Mouse (Mus musculus) B cell, adult 2 months (primary cell): ENCODE data around the gene Pank4.
A peak's percentile ranks its signal among the peaks of the same experiment; 100 is the strongest.

Source experiments
- DNase-seq, 2 experiments: peaks; one replicate each; pipeline ENCODE4 v3.0.0; 2022

The Pank4 gene

DNA sequence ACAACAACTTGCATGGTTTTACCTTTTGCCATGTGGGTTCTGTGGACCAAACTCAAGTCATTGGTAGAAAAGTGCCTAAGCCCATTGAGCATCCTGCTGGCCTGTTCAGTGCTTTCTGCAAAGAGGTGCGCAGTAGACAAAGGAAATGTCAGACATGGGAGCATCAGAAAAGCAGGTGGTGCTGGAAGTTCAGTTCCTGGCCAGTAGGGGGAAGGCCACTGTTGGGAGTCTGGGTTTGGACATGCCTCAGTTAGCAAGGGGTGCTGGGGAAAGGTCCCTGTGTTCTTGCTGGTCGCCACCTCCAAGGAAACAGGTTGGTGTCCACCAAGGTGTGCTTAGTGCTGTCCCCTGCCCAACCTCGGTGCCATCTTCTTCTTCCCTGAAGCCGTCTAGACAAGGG, 16.2 kb downstream of the Pank4 start:
- DNase-seq: peak in 1 of 2 experiments; percentile 15

- DNase-seq: no peak
These were observed 17.2 kb downstream of the Pank4 start for GRCm38 (mm10) chr4:154981076-154981475.

DNA sequence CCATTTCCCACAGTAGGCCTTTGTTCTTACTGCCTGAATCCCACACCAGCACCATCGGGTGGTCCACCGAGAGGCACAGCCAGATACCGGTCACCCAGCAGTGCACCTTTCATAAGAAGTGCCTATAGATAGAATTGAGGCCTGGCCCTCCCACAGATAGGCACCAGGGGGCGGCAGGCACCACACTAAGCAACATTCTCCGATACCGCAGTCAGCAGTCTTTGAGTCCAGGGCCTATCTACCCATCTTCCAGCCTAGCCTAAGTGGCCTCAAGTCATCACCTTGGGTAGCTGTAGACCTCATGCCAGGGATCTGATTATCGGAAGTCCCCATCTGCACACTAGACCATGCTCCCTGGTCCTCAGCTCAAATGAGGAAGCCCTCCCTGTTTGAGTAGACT, 17.6 kb downstream of the Pank4 start:
- peak; percentile 47 to 49 for DNase-seq

- no peak for DNase-seq
These were observed 18.6 kb downstream of the Pank4 start for GRCm38 (mm10) chr4:154982247-154983120.

- DNase-seq: no peak
These were observed 19.8 kb downstream of the Pank4 start for GRCm38 (mm10) chr4:154983767-154984166.

DNA sequence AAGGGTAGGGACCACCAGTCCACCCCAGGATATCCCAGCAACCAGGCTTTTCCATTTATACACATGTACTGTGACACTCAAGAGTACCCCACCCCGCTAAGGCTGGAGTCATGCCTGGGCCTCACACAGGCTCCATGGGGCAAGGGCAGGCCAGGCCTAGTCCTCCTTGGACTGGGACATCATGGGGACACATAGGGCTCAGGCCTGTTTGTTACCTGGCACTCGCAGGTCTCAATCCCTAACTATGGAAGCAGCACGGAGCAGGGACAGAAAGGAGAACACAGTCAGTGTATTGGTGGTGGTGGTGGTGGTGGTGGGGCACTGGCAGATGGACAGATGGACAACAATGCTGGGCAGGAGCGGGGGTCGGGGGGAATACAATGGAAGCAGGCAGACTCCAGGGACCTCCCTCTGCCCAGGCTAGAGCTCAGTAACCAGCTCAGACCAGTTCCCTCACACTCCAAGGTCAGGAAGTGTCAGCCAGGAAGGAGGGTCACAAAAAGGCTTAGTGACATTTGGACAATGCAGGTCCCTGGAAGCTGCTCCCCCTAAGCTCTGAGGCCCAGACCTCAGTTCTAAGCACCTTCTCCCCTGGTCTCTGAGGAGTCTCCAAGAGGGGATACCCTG, 21.3 kb downstream of the Pank4 start:
- no peak for DNase-seq

GRCm38 (mm10) chr4:154986096-154986495, 22.2 kb downstream of the Pank4 start:
- peak; percentile 80 for DNase-seq

DNA sequence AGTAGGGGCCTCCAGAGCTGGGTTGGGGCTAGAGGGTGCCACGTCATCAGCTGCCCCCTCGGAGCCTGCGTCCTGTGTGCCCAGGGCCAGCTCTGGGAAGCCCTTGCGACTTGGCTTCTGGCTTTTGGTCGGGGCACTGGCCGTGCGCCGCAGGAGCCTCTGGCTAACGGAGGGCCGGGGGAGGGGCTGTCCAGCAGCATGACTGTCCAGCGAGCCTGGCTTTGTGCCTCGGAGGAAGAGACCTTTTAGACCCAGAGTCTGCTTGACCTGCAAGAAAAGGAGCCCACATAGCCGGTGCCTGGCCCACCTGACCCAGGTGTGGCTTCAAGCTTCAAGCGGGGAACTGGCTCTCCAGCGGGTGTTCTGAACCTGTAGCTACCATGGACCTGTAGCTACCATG, 22.8 kb downstream of the Pank4 start:
- no peak for DNase-seq

DNA sequence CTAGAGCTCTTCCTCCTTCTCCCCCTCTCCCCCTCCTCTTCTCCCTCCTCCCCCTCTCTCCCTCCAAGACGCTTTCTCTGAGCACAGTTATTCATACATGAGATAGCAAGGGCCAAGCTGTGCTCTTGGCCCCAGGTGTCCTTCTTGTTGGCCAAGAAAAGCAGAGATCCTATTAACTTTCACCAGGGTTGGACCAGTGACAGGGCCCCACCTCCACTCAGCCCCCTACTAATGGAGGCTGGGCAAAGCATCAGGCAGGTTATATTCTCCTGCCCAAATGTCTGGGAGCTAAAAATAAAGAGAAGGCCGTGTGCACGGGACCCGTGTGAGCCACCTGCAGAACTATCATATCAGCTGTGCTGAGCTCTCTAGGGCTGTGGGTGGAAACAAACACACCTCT, 31.0 kb downstream of the Pank4 start:
- DNase-seq: no peak

DNA sequence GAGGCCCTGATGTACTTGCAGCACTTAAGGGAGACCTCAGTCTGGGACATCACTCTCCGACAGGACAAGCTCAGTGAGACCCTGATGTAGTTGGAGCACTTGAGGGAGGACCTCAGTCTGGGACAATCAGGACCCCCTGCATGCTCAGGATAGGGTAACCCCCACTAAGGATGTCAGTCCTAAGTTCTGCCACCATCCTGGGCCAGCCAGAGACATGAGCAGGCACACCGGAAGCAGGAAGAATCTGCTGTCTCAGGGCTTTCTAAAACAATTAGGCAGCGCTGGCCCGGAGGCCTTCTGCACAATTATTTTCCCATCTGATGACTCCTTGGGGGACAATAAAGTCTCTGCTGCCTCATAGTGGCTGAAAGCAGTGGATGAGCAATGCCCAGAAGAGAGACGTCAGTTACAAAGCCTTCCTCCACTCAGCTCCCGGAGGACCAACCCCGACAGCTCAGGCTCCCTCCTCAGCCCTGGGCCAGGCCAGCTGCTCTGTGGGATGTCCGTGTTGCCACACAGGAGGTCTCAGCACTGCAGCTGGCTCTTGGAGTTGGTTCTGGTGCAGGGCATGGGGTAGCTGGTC, 32.7 kb downstream of the Pank4 start:
- DNase-seq: no peak

GRCm38 (mm10) chr4:154999379-154999778, 35.5 kb downstream of the Pank4 start:
- DNase-seq: no peak

DNA sequence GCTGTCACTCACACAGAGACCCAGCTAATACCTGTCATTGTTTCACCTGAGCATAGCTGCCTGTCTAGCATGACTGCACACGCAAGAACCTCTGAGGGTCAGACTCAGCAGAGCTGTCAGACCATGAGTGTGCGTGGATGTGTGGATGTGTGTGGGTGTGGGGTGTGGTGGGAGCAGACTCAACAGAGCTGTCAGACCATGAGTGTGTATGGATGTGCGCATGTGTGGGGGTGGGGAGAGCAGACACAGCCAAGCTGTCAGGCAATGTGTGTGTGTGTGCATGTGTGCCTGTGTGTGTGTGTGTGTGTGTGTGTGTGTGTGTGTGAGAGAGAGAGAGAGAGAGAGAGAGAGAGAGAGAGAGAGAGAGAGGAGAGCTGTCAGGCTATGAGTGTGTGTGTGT, 41.4 kb downstream of the Pank4 start:
- DNase-seq: no peak

GRCm38 (mm10) chr4:155006296-155006695, 42.4 kb downstream of the Pank4 start:
- DNase-seq: no peak

DNA sequence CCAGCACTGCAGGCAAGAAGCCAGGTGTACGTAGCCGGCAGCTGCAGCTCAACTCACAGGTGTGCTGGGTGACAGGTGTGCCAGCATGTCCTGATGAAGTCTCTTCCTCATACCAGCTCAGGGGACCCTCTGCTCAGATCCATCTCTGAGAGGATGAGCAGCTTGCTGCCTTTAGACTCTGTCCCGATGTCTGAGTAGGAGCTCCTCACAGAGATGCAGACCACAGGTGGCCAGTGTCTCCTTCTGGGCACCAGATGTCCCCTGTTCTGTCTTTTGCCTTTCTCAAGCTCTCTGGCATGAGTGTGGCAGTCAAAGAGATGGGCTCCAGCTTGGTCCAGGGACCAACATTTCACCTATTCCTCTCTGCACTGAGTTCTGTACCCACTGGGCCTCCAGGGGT, 43.7 kb downstream of the Pank4 start:
- DNase-seq: no peak

- DNase-seq: no peak
These were observed 44.2 kb downstream of the Pank4 start for GRCm38 (mm10) chr4:155008075-155008474.

GRCm38 (mm10) chr4:155009216-155009615, 45.3 kb downstream of the Pank4 start:
- no peak for DNase-seq

GRCm38 (mm10) chr4:155010870-155011269, 46.9 kb downstream of the Pank4 start:
- no peak for DNase-seq

- no peak for DNase-seq
These were observed 47.5 kb downstream of the Pank4 start for GRCm38 (mm10) chr4:155011312-155012025.

DNA sequence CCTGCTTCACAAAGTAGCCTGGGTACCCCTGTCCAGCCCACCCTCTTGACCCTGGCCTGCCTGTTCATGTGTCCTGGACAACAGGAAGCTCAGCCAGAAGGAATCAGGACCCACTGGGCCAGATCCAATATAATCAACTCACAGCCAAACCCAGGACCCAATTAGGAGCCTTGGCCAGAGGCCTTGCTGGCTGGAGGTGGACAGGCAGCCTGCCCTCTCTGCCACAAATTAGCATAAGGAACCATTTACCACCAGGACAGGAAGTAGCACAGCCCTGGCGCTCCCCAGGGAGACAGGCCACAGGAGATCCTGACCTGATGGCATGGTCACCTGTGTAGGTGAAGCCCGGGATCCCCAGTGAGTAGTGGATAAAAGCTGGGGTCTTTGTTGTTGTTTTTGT, 48.2 kb downstream of the Pank4 start:
- no peak for DNase-seq

- DNase-seq: peak; percentile 73
These were observed 48.9 kb downstream of the Pank4 start for GRCm38 (mm10) chr4:155012788-155013187.

DNA sequence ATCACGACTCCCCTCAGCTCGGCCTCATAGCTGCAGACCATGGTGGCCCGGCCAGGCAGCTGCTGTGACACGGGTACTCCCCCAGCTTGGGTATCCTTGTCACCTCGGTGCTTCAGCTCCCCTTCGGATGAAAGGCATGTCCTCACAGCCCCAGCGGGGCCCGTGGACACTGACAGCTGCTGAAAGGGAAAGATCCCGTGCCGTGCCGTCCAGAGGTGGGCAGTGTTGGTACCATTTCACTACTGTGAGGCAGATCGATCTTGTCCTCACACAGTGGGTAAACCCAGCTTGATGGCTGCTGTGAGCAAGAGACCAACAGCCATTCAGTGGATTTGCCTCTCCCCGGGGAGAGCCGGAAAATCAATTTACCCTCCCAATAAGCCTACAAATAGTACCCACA, 50.3 kb downstream of the Pank4 start:
- DNase-seq: no peak

- DNase-seq: no peak
These were observed 50.9 kb downstream of the Pank4 start for GRCm38 (mm10) chr4:155014791-155015190.

DNA sequence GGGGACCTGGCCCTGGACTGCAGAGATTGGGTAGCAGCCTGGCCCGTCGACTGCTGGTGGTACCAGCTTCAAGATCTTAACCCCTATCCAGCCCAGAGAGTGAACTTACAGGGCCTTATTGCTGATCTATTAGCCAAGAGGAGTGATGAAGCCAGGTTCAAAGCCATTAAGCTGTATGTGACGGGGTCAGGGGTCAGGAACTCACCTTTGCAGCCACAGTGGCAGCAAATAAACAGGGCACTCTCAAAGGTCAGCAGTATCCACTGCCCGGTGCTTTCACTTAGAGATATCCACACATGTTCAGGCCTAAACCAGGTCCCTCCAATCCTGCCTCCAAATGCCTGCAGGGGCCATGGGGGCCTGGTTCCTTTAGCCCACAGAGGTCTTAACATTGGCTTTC, 51.6 kb downstream of the Pank4 start:
- DNase-seq: no peak
